Mouse (Mus musculus) kidney, adult 2 months (tissue): ENCODE measurements around the gene Apoa4.
A peak's percentile ranks its signal among the peaks of the same experiment; 100 is the strongest.

Source experiments
- CTCF ChIP-seq: fragments of 200-500 bp; conservative IDR thresholded peaks from 2 replicates; pipeline ENCODE4 v1.5.1; 2011; ENCODE audit warnings: low read depth, mild to moderate bottlenecking, control low read depth, low read length, moderate library complexity, mixed read lengths; ENCODE audit not compliant: insufficient read depth, insufficient read length
- POLR2A ChIP-seq: fragments of 200-500 bp; IDR thresholded peaks from one replicate; pipeline ENCODE4 v1.6.1; 2011; ENCODE audit warnings: low read depth, low read length, control low read depth

DNA sequence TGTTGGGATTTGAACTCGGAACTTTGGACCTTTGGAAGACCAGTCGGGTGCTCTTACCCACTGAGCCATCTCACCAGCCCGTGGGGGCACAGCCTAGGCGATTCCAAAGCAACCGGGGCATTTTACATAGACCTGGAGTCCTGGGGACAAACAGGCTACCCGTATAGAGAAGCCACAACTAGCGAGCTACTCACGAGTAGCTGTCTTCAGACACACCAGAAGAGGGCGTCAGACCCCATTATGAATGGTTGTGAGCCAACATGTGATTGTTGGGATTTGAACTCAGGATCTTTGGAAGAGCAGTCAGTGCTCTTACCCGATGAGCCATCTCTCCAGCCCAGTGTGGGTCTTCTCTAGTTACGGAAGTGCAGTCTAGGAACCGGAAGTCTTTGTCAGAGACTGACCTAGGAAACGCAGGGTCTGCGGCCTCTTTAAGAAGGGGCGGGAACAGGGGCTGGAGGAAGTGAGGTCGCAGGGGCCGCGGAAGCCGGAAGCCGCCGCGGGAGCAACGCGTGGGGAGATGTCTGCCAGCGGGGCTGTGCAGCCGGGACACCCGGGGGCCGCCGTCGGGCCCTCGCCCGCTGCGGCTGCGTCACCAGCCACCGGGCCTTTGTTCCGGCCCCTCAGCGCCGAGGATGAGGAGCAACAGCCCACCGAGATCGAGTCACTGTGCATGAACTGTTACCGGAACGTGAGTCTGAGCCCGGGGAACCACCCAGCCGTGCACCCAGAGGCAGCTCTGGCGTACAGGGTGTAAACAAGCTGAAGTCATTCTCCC is 32.4 kb downstream of the Apoa4 start, which contains the start of gene Zpr1:
- TF ChIP-seq POLR2A (peak; percentile 22), CTCF (peak; percentile 40; the same call in 1 of the 2 replicates)
